Comparison of ENCODE assay signal across 8 mouse cellular contexts in genomic region chrX:42342951-42343879, GRCm38 (mm10).
A peak's percentile ranks its signal among the peaks of the same experiment; 100 is the strongest.
DNase-seq lines count a peak whose midpoint lies in the region; ATAC-seq and TF ChIP-seq lines count a peak whose summit lies in the region.

No protein-coding gene starts in this region.

- no peaks in the 10 kb centered on the region for H3K9me3 ChIP-seq in intestine, embryonic 14.5 days (ENCODE audit: control insufficient read depth, low read length)
- no peaks in the 10 kb centered on the region for H3K9me3 ChIP-seq in intestine, embryonic 16.5 days (ENCODE audit: control insufficient read depth, low read length)
- no peaks in the 10 kb centered on the region; the same call in 1 of the 2 replicates for H3K9me3 ChIP-seq in hindbrain, embryonic 16.5 days (ENCODE audit: control insufficient read depth, low read length)
- no peaks in the 10 kb centered on the region for H3K9me3 ChIP-seq in lung, embryonic 16.5 days (ENCODE audit: control insufficient read depth, low read length)
- no peaks in the 10 kb centered on the region for H3K9me3 ChIP-seq in stomach, embryonic 16.5 days (replicated peaks; ENCODE audit: control insufficient read depth, low read length)

- 15% methylated on average over 16 of the region's 16 CpGs for WGBS in intestine, embryonic 14.5 days
- 23% methylated on average over 16 of the region's 16 CpGs for WGBS in intestine, embryonic 16.5 days
- WGBS in hindbrain, embryonic 16.5 days: 19% methylated on average over 16 of the region's 16 CpGs
- 19% methylated on average over 16 of the region's 16 CpGs for WGBS in lung, embryonic 16.5 days
- 25% methylated on average over 16 of the region's 16 CpGs for WGBS in stomach, embryonic 16.5 days

- H3K27ac ChIP-seq in intestine, embryonic 14.5 days (ENCODE audit: low read depth): no peak overlapping the region
- H3K27ac ChIP-seq in intestine, embryonic 16.5 days (ENCODE audit: low read length): no peak overlapping the region
- peak overlapping the region; percentile 44 for H3K27ac ChIP-seq in hindbrain, embryonic 16.5 days (ENCODE audit: low read depth, low read length)
- H3K27ac ChIP-seq in lung, embryonic 16.5 days (ENCODE audit: low read length): peak overlapping the region; percentile 49
- no peak overlapping the region for H3K27ac ChIP-seq in stomach, embryonic 16.5 days (ENCODE audit: low read length)

- no peak overlapping the region for H3K9ac ChIP-seq in intestine, embryonic 14.5 days (ENCODE audit: low read length)
- H3K9ac ChIP-seq in intestine, embryonic 16.5 days (ENCODE audit: low read depth, low read length): no peak overlapping the region
- peak overlapping the region; percentile 9; the same call in 1 of the 2 replicates for H3K9ac ChIP-seq in hindbrain, embryonic 16.5 days (ENCODE audit: low read depth, low read length)
- H3K9ac ChIP-seq in lung, embryonic 16.5 days (ENCODE audit: low read length): no peak overlapping the region
- H3K9ac ChIP-seq in stomach, embryonic 16.5 days (ENCODE audit: low read length): no peak overlapping the region

- H3K4me3 ChIP-seq in intestine, embryonic 14.5 days (ENCODE audit: low read depth, low read length): no peak overlapping the region
- no peak overlapping the region for H3K4me3 ChIP-seq in intestine, embryonic 16.5 days (ENCODE audit: low read length)
- H3K4me3 ChIP-seq in hindbrain, embryonic 16.5 days (ENCODE audit: low read length): no peak overlapping the region
- H3K4me3 ChIP-seq in lung, embryonic 16.5 days (ENCODE audit: low read length): no peak overlapping the region
- H3K4me3 ChIP-seq in stomach, embryonic 16.5 days (replicated peaks; ENCODE audit: low read length): no peak overlapping the region

- no peak for ATAC-seq in intestine, embryonic 14.5 days (replicated peaks; ENCODE audit: low FRiP score, low TSS enrichment, low read depth)
- no peak for ATAC-seq in intestine, embryonic 16.5 days
- ATAC-seq in hindbrain, embryonic 16.5 days: peak; percentile 83
- ATAC-seq in lung, embryonic 16.5 days (ENCODE audit: low read depth): peak; percentile 64; the same call in 1 of the 2 replicates
- no peak for ATAC-seq in stomach, embryonic 16.5 days (ENCODE audit: insufficient read depth, low FRiP score)

- no peak for TF ChIP-seq POLR2A in brain, embryonic 14.5 days (IDR thresholded peaks at IDR 0.05; ENCODE audit: borderline replicate concordance, extremely low read depth, insufficient read depth, insufficient read length, poor library complexity, severe bottlenecking)

- no peaks in the 10 kb centered on the region for H3K27me3 ChIP-seq in intestine, embryonic 14.5 days (replicated peaks; ENCODE audit: control insufficient read depth, insufficient read depth, low read length)
- no peaks in the 10 kb centered on the region for H3K27me3 ChIP-seq in intestine, embryonic 16.5 days (replicated peaks; ENCODE audit: control insufficient read depth, insufficient read depth, low read length)
- H3K27me3 ChIP-seq in hindbrain, embryonic 16.5 days (replicated peaks; ENCODE audit: control insufficient read depth, insufficient read depth, low read length): no peaks in the 10 kb centered on the region
- H3K27me3 ChIP-seq in lung, embryonic 16.5 days (ENCODE audit: control insufficient read depth, insufficient read depth, low read depth, low read length): no peaks in the 10 kb centered on the region
- no peaks in the 10 kb centered on the region for H3K27me3 ChIP-seq in stomach, embryonic 16.5 days (ENCODE audit: control insufficient read depth, insufficient read depth, low read length)

- H3K4me2 ChIP-seq in intestine, embryonic 14.5 days (ENCODE audit: low read length): peak overlapping the region; percentile 13; the same call in 1 of the 2 replicates
- no peak overlapping the region for H3K4me2 ChIP-seq in intestine, embryonic 16.5 days (ENCODE audit: low read depth, low read length)
- peak overlapping the region; percentile 25 for H3K4me2 ChIP-seq in hindbrain, embryonic 16.5 days (ENCODE audit: low read length)
- no peak overlapping the region for H3K4me2 ChIP-seq in lung, embryonic 16.5 days (ENCODE audit: low read depth, low read length)
- peak overlapping the region; percentile 27 for H3K4me2 ChIP-seq in stomach, embryonic 16.5 days (ENCODE audit: low read depth, low read length)

- no peaks in the 10 kb centered on the region for H3K4me1 ChIP-seq in intestine, embryonic 14.5 days (replicated peaks; ENCODE audit: control insufficient read depth, insufficient read depth, low read length)
- no peaks in the 10 kb centered on the region for H3K4me1 ChIP-seq in intestine, embryonic 16.5 days (ENCODE audit: control insufficient read depth, insufficient read depth, low read length)
- H3K4me1 ChIP-seq in hindbrain, embryonic 16.5 days (ENCODE audit: control insufficient read depth, insufficient read depth, low read depth, low read length): peaks cover 5% of the 10 kb centered on the region
- no peaks in the 10 kb centered on the region; the same call in 1 of the 2 replicates for H3K4me1 ChIP-seq in lung, embryonic 16.5 days (replicated peaks; ENCODE audit: control insufficient read depth, insufficient read depth, low read length)
- H3K4me1 ChIP-seq in stomach, embryonic 16.5 days (ENCODE audit: control insufficient read depth, insufficient read depth, low read length): 0 out of 2 replicates have a peak, but pooled peaks cover 4% of the 10 kb centered on the region

- no peak for TF ChIP-seq CTCF in brain, embryonic 14.5 days (IDR thresholded peaks at IDR 0.05; ENCODE audit: borderline replicate concordance, extremely low read depth, insufficient read depth, insufficient read length)

- peak; percentile 51 for DNase-seq in intestine, embryonic 14.5 days (ENCODE audit: low spot score)
- peak; percentile 89 for DNase-seq in brain, embryonic 14.5 days (ENCODE audit: low read depth)
- no peak for DNase-seq in gastrocnemius, postnatal 36 days
- DNase-seq in cerebellum, adult 18-20 months: no peak

- no peaks in the 10 kb centered on the region for H3K36me3 ChIP-seq in intestine, embryonic 14.5 days (ENCODE audit: control insufficient read depth, insufficient read depth, low read length)
- no peaks in the 10 kb centered on the region for H3K36me3 ChIP-seq in intestine, embryonic 16.5 days (ENCODE audit: control insufficient read depth, insufficient read depth, low read length)
- no peaks in the 10 kb centered on the region for H3K36me3 ChIP-seq in hindbrain, embryonic 16.5 days (ENCODE audit: control insufficient read depth, insufficient read depth, low read length)
- no peaks in the 10 kb centered on the region for H3K36me3 ChIP-seq in lung, embryonic 16.5 days (ENCODE audit: control insufficient read depth, insufficient read depth, low read length)
- H3K36me3 ChIP-seq in stomach, embryonic 16.5 days (ENCODE audit: control insufficient read depth, insufficient read depth, low read length): no peaks in the 10 kb centered on the region

- intact Hi-C loops in gastrocnemius, postnatal 36 days (cut with DNase I): no loop called here

Comparison
In these comparisons a context has a peak if more than half of its experiments do, and no peak if none do; other contexts are left out.
1. H3K4me2 ChIP-seq: peak in intestine, embryonic 14.5 days (single experiment), hindbrain, embryonic 16.5 days (single experiment) and stomach, embryonic 16.5 days (single experiment); none in intestine, embryonic 16.5 days (single experiment) and lung, embryonic 16.5 days (single experiment).
2. ATAC-seq: peak in hindbrain, embryonic 16.5 days (single experiment) and lung, embryonic 16.5 days (single experiment); none in intestine, embryonic 14.5 days (single experiment), intestine, embryonic 16.5 days (single experiment) and stomach, embryonic 16.5 days (single experiment).
3. DNase-seq: peak in intestine, embryonic 14.5 days (single experiment) and brain, embryonic 14.5 days (single experiment); none in gastrocnemius, postnatal 36 days (0 of 2) and cerebellum, adult 18-20 months (0 of 2).
4. H3K27ac ChIP-seq: peak in hindbrain, embryonic 16.5 days (single experiment) and lung, embryonic 16.5 days (single experiment); none in intestine, embryonic 14.5 days (single experiment), intestine, embryonic 16.5 days (single experiment) and stomach, embryonic 16.5 days (single experiment).